Comparison of ENCODE assay signal across 17 mouse cellular contexts in genomic region chr9:9696636-9697035, GRCm38 (mm10).
"Had no signal": no experiment of that assay in that cellular context is flagged by ENCODE, and none has a peak within 500 bp of the region (broad histone marks: within the 10 kb centered on the region; RNA-seq: fewer than 3 reads in every experiment).

No protein-coding gene starts in this region.

- H3K4me2 ChIP-seq: liver, embryonic 11.5 days; liver, embryonic 15.5 days; midbrain, embryonic 13.5 days; neural tube, embryonic 12.5 days had no signal

- H3K27ac ChIP-seq: left cerebral cortex, adult 2 months; limb, embryonic 10.5 days; liver, embryonic 15.5 days; midbrain, embryonic 13.5 days; neural tube, embryonic 12.5 days had no signal

- H3K36me3 ChIP-seq: limb, embryonic 10.5 days; liver, embryonic 15.5 days; midbrain, embryonic 13.5 days; neural tube, embryonic 12.5 days had no signal

- ATAC-seq: lung, postnatal 0 days; midbrain, embryonic 13.5 days had no signal

- H3K9me3 ChIP-seq: limb, embryonic 10.5 days; liver, embryonic 15.5 days; midbrain, embryonic 13.5 days; neural tube, embryonic 12.5 days had no signal

- H3K9ac ChIP-seq: liver, embryonic 15.5 days; midbrain, embryonic 13.5 days; neural tube, embryonic 12.5 days had no signal

- H3K27me3 ChIP-seq: liver, embryonic 15.5 days; midbrain, embryonic 13.5 days; neural tube, embryonic 12.5 days had no signal

- H3K4me3 ChIP-seq: left cerebral cortex, adult 2 months; limb, embryonic 10.5 days; liver, embryonic 15.5 days; midbrain, embryonic 13.5 days; neural tube, embryonic 12.5 days had no signal

- H3K4me1 ChIP-seq: limb, embryonic 10.5 days; liver, embryonic 15.5 days; midbrain, embryonic 13.5 days; neural tube, embryonic 12.5 days had no signal

- DNase-seq: kidney, adult 8-10 months; kidney, postnatal 10 days; kidney, postnatal 4 days; lung, adult 2 months; lung, postnatal 36 days; retina, postnatal 1 day; right cerebral cortex, postnatal 4 days; spleen, adult 18-20 months; thymus, adult 2 months; thymus, postnatal 25 days had no signal
